8 mouse cellular contexts compared by ENCODE assay signal in the genomic region with DNA sequence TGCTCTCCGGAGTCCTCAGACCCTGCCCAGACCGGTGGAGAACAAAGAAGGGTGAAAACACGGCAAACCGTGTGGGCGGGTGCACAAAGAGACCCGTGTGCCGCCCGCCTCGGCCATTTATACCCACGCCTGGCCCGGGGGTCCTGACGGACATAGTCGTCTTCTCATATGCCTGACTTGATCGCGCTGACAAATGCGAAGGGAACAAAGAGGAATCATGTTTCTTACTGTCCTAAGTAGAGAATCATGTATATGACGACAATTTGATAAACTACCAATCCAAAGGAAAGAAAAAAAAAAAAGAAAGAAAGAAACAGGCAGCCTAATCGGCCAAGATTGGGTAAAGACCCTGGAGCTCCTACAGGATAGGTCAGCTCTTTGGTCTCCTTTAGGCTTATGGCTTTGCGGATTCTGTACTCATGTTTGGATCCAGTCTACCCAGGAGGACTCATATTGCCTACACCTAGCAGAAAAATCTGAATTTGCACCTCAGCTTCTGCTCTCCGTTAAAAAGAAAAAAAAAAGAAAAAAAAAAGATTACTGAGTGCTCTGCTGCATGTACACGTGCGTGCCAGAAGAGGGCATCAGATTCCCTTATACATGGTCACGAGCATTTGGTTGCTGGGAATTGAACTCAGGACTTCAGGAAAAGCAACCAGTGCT. TPM values are rescaled to one million over a fixed set of nuclear protein-coding genes. Genes with fewer than 3 reads are reported as not detected.
DNase-seq lines count a peak whose midpoint lies in the region; ATAC-seq and TF ChIP-seq lines count a peak whose summit lies in the region.

No protein-coding gene starts in this region.

- peak overlapping the region; percentile 83 for H3K4me3 ChIP-seq in hindbrain, postnatal 0 days (ENCODE audit: low read length)

- peak overlapping the region; percentile 93 for H3K9ac ChIP-seq in hindbrain, postnatal 0 days (replicated peaks; ENCODE audit: low read length)

- no peaks in the 10 kb centered on the region for H3K4me1 ChIP-seq in hindbrain, postnatal 0 days (ENCODE audit: insufficient read depth, low read length)

- under 1% methylated on average over 23 of the region's 23 CpGs for WGBS in hindbrain, postnatal 0 days

- 0 out of 2 replicates have a peak, but pooled peaks cover 7% of the 10 kb centered on the region for H3K36me3 ChIP-seq in hindbrain, postnatal 0 days (ENCODE audit: insufficient read depth, low read length)

- ATAC-seq in common myeloid progenitor, adult 5-6 weeks (replicated peaks; ENCODE audit: low read depth, poor library complexity, severe bottlenecking) = peak; percentile 81
- ATAC-seq in hindbrain, postnatal 0 days = peak; percentile 86
- ATAC-seq in megakaryocyte, adult 5-6 weeks (ENCODE audit: poor library complexity, severe bottlenecking) = peak; percentile 89

- peak; percentile 90 for DNase-seq in adipocyte (ENCODE audit: low spot score)
- peak; percentile 62 to 64 for DNase-seq in gastrocnemius, adult 8-10 months (ENCODE audit: low spot score in 2 of 2)
- DNase-seq in hindbrain, postnatal 0 days (ENCODE audit: low spot score) = peak; percentile 86
- peak; percentile 52 to 77 for DNase-seq in left cerebral cortex, adult 9 months (ENCODE audit: low spot score in 2 of 2)
- DNase-seq in right cerebral cortex, adult 2 months (ENCODE audit: low spot score in 2 of 2) = peak; percentile 73 to 74
- peak; percentile 86 for DNase-seq in urinary bladder, postnatal 25 days (ENCODE audit: low spot score)

- H3K9me3 ChIP-seq in hindbrain, postnatal 0 days (ENCODE audit: low read length) = no peaks in the 10 kb centered on the region

- peak; percentile 76 for TF ChIP-seq CTCF in hindbrain, postnatal 0 days (IDR thresholded peaks at IDR 0.05; ENCODE audit: low read depth)

- H3K4me2 ChIP-seq in hindbrain, postnatal 0 days (ENCODE audit: low read depth, low read length) = peak overlapping the region; percentile 89

- peak overlapping the region; percentile 85 for H3K27ac ChIP-seq in hindbrain, postnatal 0 days

- no peaks in the 10 kb centered on the region for H3K27me3 ChIP-seq in hindbrain, postnatal 0 days (ENCODE audit: insufficient read depth, low read length)

RNA-seq across cellular contexts. Expression of gene Hspa1b, which starts 6.5 kb away (rescaled TPM):
- total RNA-seq in common myeloid progenitor, adult 5-6 weeks (2017) = 79.3 and 84.3 TPM in 2 replicates
- total RNA-seq in gastrocnemius, adult 8-10 months (2022) = 10 to 100 TPM in 1 of 4 experiments, 1 to 10 TPM in 3; 2.4 to 13.6 (median 3.7) TPM
- total RNA-seq in hindbrain, postnatal 0 days (2014; rRNA removed) = 15.2 and 20.4 TPM in 2 replicates
- polyA plus RNA-seq in hindbrain, postnatal 0 days (2015; fragmentation: Nextera tagmentation; extraction: Ambion mirVana) = 0.51 and 0.55 TPM in 2 replicates
- total RNA-seq in megakaryocyte, adult 5-6 weeks (2015) = 14.9 and 22.6 TPM in 2 replicates
- 23.0 and 30.6 TPM in 2 replicates for total RNA-seq in megakaryocyte, adult 5-6 weeks (2017)

RNA-seq across cellular contexts. Expression of gene Gm20481, which starts 17.2 kb away (rescaled TPM):
- not detected in 2 replicates for total RNA-seq in common myeloid progenitor, adult 5-6 weeks (2017)
- not detected for total RNA-seq in gastrocnemius, adult 8-10 months (2022)
- total RNA-seq in hindbrain, postnatal 0 days (2014; rRNA removed) = not detected in 2 replicates
- not detected in 2 replicates for polyA plus RNA-seq in hindbrain, postnatal 0 days (2015; fragmentation: Nextera tagmentation; extraction: Ambion mirVana)
- total RNA-seq in megakaryocyte, adult 5-6 weeks (2015) = not detected in 2 replicates
- total RNA-seq in megakaryocyte, adult 5-6 weeks (2017) = not detected in 2 replicates

RNA-seq across cellular contexts. Expression of gene Hspa1a, which starts 19.4 kb away (rescaled TPM):
- total RNA-seq in common myeloid progenitor, adult 5-6 weeks (2017) = 33.5 and 47.4 TPM in 2 replicates
- total RNA-seq in gastrocnemius, adult 8-10 months (2022) = 10 to 100 TPM in 1 of 4 experiments, 1 to 10 TPM in 3; 4.2 to 17.8 (median 5.3) TPM
- 25.0 and 29.0 TPM in 2 replicates for total RNA-seq in hindbrain, postnatal 0 days (2014; rRNA removed)
- 13.6 and 14.7 TPM in 2 replicates for polyA plus RNA-seq in hindbrain, postnatal 0 days (2015; fragmentation: Nextera tagmentation; extraction: Ambion mirVana)
- 10.8 and 12.4 TPM in 2 replicates for total RNA-seq in megakaryocyte, adult 5-6 weeks (2015)
- 29.2 and 32.0 TPM in 2 replicates for total RNA-seq in megakaryocyte, adult 5-6 weeks (2017)

RNA-seq across cellular contexts. Expression of gene Hspa1l, which starts 20.0 kb away (rescaled TPM):
- 0.63 TPM in 1 of 2 replicates, not detected in the other for total RNA-seq in common myeloid progenitor, adult 5-6 weeks (2017)
- 10 to 100 TPM; 19.4 to 26.1 (median 20.2) TPM for total RNA-seq in gastrocnemius, adult 8-10 months (2022)
- 0.99 and 1.4 TPM in 2 replicates for total RNA-seq in hindbrain, postnatal 0 days (2014; rRNA removed)
- 0.76 TPM in 2 replicates for polyA plus RNA-seq in hindbrain, postnatal 0 days (2015; fragmentation: Nextera tagmentation; extraction: Ambion mirVana)
- not detected in 2 replicates for total RNA-seq in megakaryocyte, adult 5-6 weeks (2015)
- 0.22 TPM in 1 of 2 replicates, not detected in the other for total RNA-seq in megakaryocyte, adult 5-6 weeks (2017)

RNA-seq across cellular contexts. Expression of gene Neu1, which starts 21.5 kb away (rescaled TPM):
- 3.4 and 5.0 TPM in 2 replicates for total RNA-seq in common myeloid progenitor, adult 5-6 weeks (2017)
- 10 to 100 TPM in 2 of 4 experiments, 1 to 10 TPM in 2; 8.8 to 11.6 (median 10.5) TPM for total RNA-seq in gastrocnemius, adult 8-10 months (2022)
- total RNA-seq in hindbrain, postnatal 0 days (2014; rRNA removed) = 50.9 and 93.9 TPM in 2 replicates
- 42.9 and 43.1 TPM in 2 replicates for polyA plus RNA-seq in hindbrain, postnatal 0 days (2015; fragmentation: Nextera tagmentation; extraction: Ambion mirVana)
- 18.1 and 22.9 TPM in 2 replicates for total RNA-seq in megakaryocyte, adult 5-6 weeks (2015)
- 23.4 and 23.7 TPM in 2 replicates for total RNA-seq in megakaryocyte, adult 5-6 weeks (2017)

Comparison
In these comparisons a context has a peak if more than half of its experiments do, and no peak if none do; other contexts are left out.
1. Peak in every context shown above with its lines: DNase-seq, ATAC-seq, H3K4me3 ChIP-seq and H3K27ac ChIP-seq.